Mouse (Mus musculus) hindbrain, embryonic 14.5 days (tissue): ENCODE data around the gene Snrpe. TPM values are rescaled to one million over a fixed set of nuclear protein-coding genes. Genes with fewer than 3 reads are reported as not detected.

Source experiments
- ATAC-seq: fragments of 200-750 bp; cut with Nextera tagmentation; 2 replicates; pipeline ENCODE4 v1.8.0; 2017; ENCODE audit warnings: moderate number of reproducible peaks, mild to moderate bottlenecking, moderate TSS enrichment, moderate library complexity; ENCODE audit not compliant: low FRiP score
- DNase-seq: peaks from one replicate; pipeline ENCODE4 v3.0.0-alpha.2; 2015; ENCODE audit warnings: low spot score
- H3K27ac ChIP-seq: fragments of 300-500 bp; sonication (generic); 2 replicates; pipeline ENCODE4 v1.5.1; 2014; ENCODE audit warnings: mild to moderate bottlenecking, moderate library complexity
- H3K27me3 ChIP-seq: fragments of 300-500 bp; sonication (generic); 2 replicates; pipeline ENCODE4 v1.6.1; 2014; ENCODE audit warnings: mild to moderate bottlenecking, low read length, mixed read lengths; ENCODE audit not compliant: control insufficient read depth, insufficient read depth
- H3K36me3 ChIP-seq: fragments of 300-500 bp; sonication (generic); replicated peaks from 2 replicates; pipeline ENCODE4 v1.6.1; 2014; ENCODE audit not compliant: control insufficient read depth, insufficient read depth
- H3K4me1 ChIP-seq: fragments of 300-500 bp; sonication (generic); replicated peaks from 2 replicates; pipeline ENCODE4 v1.6.1; 2014; ENCODE audit warnings: antibody characterized with exemption, low read length, mixed read lengths; ENCODE audit not compliant: control insufficient read depth, insufficient read depth
- H3K4me2 ChIP-seq: fragments of 300-500 bp; sonication (generic); replicated peaks from 2 replicates; pipeline ENCODE4 v1.6.1; 2014; ENCODE audit warnings: mild to moderate bottlenecking, moderate library complexity
- H3K4me3 ChIP-seq: fragments of 300-500 bp; sonication (generic); replicated peaks from 2 replicates; pipeline ENCODE4 v1.5.1; 2014; ENCODE audit warnings: mild to moderate bottlenecking, low read length
- H3K9ac ChIP-seq: fragments of 300-500 bp; sonication (generic); 2 replicates; pipeline ENCODE4 v1.6.1; 2014
- H3K9me3 ChIP-seq: fragments of 300-500 bp; sonication (generic); 2 replicates; pipeline ENCODE4 v1.6.1; 2016; ENCODE audit warnings: low read length; ENCODE audit not compliant: control insufficient read depth
- WGBS: fragments of 180-500 bp; shearing (Covaris S2); extraction: QIAGEN DNeasy Blood & Tissue Kit; methylation state at CpG from one replicate; pipeline ENCODE4 v1.1.7; 2014; 5-methylcytosine and 5-hydroxymethylcytosine counted together
- polyA plus RNA-seq: library from polyadenylated mRNA; unstranded; fragments of >200 nt; fragmentation: Nextera tagmentation; extraction: Ambion mirVana; gene quantifications from 2 replicates; pipeline ENCODE4 v1.2.1, GENCODE M21; 2014

The Snrpe gene
- polyA plus RNA-seq, 1 experiment from 2014 or later: 468 TPM

DNA sequence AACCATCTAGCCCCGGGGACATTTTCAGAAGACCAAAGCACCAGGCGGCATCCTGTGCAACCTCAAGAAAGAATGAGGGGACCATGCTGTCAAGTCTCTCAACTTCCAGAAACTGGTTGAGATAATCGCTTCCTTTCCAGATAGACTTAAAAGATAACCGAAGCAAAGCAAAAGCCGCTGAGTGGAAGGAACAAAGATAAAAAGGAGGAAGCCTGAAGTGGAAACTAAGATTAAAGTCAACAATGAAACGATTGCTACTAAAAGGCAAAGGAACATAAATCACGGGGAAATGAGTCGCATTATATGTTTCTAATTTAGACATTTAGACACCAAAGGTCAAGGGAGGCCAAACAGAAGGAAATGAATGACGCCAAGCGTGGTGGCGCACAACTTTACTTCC, 38.8 kb downstream of the Snrpe start:
- DNase-seq (no peak), ATAC-seq (no peak)
- 90% methylated on average over 11 of the region's 11 CpGs for WGBS
- Histone ChIP-seq H3K4me1 (no peaks in the 10 kb centered on the region), H3K9me3 (peaks cover 3% of the 10 kb centered on the region), H3K27ac (no peak overlapping the region), H3K4me3 (no peak overlapping the region), H3K4me2 (no peak overlapping the region), H3K27me3 (no peaks in the 10 kb centered on the region), H3K36me3 (no peaks in the 10 kb centered on the region), H3K9ac (no peak overlapping the region)

Other genes starting within 250 kb of the Snrpe start
- gene Etnk2, start 246.7 kb downstream of the Snrpe start, polyA plus RNA-seq: 20.3 TPM in 2 replicates
- 5.8 and 6.0 TPM in 2 replicates for gene Sox13, start 185.9 kb downstream of the Snrpe start, polyA plus RNA-seq
- not detected in 2 replicates for gene Zbed6, start 50.6 kb upstream of the Snrpe start, polyA plus RNA-seq
- 5.3 and 5.6 TPM in 2 replicates for gene Gm38394, start 51.0 kb upstream of the Snrpe start, polyA plus RNA-seq
- gene Lax1, start 79.8 kb upstream of the Snrpe start, polyA plus RNA-seq: 0.13 TPM in 1 of 2 replicates, not detected in the other
- gene Atp2b4, start 190.8 kb upstream of the Snrpe start, polyA plus RNA-seq: 21.1 and 23.3 TPM in 2 replicates